Mouse (Mus musculus) megakaryocyte, embryonic 14.5 days (primary cell): Measurements from ENCODE around the gene Krtap4-2. TPM values are rescaled to one million over a fixed set of nuclear protein-coding genes. Genes with fewer than 3 reads are reported as not detected.
"Not testable (repeated sequence)": the region's sequence is repeated elsewhere in the genome, so short reads cannot be mapped to it uniquely, and the experiment has no call there.

Experiments
- H3K27me3 ChIP-seq: replicated peaks from 2 replicates; pipeline ENCODE3; 2012; ENCODE audit warnings: inconsistent platforms
- H3K36me3 ChIP-seq: replicated peaks from 2 replicates; pipeline ENCODE3; 2012; ENCODE audit warnings: low read length, inconsistent platforms, mixed read lengths
- H3K4me1 ChIP-seq: 2 replicates; pipeline ENCODE4 v1.6.1; 2012; ENCODE audit warnings: inconsistent platforms
- H3K4me3 ChIP-seq: replicated peaks from 2 replicates; pipeline ENCODE3; 2012; ENCODE audit warnings: moderate library complexity, mild to moderate bottlenecking, inconsistent platforms
- H3K9me3 ChIP-seq: 2 replicates; pipeline ENCODE4 v1.6.1; 2012; ENCODE audit warnings: inconsistent platforms
- FLI1 ChIP-seq: IDR thresholded peaks from 2 replicates; pipeline ENCODE4 v1.6.1; 2012; ENCODE audit warnings: low read length, inconsistent platforms, mixed read lengths
- GATA1 ChIP-seq: IDR thresholded peaks from 3 replicates; pipeline ENCODE4 v1.6.1; 2012; ENCODE audit warnings: mixed read lengths, low read length, inconsistent platforms, borderline replicate concordance
- polyA plus RNA-seq: library from polyadenylated mRNA; stranded (reverse); fragments of >175 nt; gene quantifications from 2 replicates; pipeline ENCODE4 v1.2.3, GENCODE M21; 2012; ENCODE audit warnings: low replicate concordance; ENCODE audit not compliant: insufficient read depth

The Krtap4-2 gene
- polyA plus RNA-seq, 1 experiment: not detected

DNA sequence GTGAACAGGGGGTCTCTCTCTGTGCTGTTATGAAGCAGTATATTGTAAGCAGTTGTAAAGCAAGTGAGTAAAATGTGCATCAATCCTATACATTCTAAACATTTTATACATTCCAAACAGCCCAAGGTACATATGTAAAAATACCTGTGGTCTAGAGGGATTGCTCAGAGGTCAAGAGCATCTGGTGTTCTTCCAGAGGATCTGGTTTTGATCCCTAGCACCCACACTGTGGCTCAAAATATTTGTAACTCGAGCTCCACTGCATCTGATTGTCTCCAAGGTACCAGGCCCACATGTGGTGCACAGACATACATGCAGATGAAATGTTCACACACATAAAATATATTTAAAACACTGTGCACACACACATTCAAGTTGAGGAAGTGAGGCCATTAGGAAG lies 6.0 kb upstream of the Krtap4-2 start:
- no peaks in the 10 kb centered on the region for H3K9me3 ChIP-seq

DNA sequence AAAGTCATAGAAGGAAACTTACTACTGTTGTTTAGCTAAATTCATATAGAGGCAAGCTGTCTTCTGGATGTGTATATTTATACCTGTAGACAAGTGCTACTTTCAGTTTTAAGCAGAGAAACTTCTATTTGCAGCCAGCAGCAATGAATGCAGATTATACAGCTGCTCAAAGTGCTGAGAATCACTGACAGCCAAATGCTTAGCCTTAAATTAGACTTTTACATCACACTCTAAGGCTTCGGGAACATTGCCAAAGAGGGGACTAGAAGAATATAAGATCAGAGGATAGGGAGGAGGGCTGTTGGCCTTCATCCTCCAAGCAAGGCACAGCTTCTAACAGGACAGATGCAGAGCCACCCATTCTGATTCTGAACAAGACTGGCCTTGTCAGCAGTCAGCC lies 2.2 kb upstream of the Krtap4-2 start:
- H3K4me1 ChIP-seq: no peaks in the 10 kb centered on the region
- TF ChIP-seq FLI1: no peak
- no peak for TF ChIP-seq GATA1
- H3K4me3 ChIP-seq: no peak overlapping the region
- H3K9me3 ChIP-seq: no peaks in the 10 kb centered on the region
- peaks cover 1% of the 10 kb centered on the region for H3K27me3 ChIP-seq
- H3K36me3 ChIP-seq: no peaks in the 10 kb centered on the region

More for the DNA sequence above, 6.0 kb upstream of the Krtap4-2 start:
- TF ChIP-seq FLI1: no peak
- no peak for TF ChIP-seq GATA1
- Histone ChIP-seq H3K4me3 (no peak overlapping the region), H3K27me3 (peaks cover 1% of the 10 kb centered on the region), H3K4me1 (no peaks in the 10 kb centered on the region), H3K36me3 (no peaks in the 10 kb centered on the region)

DNA sequence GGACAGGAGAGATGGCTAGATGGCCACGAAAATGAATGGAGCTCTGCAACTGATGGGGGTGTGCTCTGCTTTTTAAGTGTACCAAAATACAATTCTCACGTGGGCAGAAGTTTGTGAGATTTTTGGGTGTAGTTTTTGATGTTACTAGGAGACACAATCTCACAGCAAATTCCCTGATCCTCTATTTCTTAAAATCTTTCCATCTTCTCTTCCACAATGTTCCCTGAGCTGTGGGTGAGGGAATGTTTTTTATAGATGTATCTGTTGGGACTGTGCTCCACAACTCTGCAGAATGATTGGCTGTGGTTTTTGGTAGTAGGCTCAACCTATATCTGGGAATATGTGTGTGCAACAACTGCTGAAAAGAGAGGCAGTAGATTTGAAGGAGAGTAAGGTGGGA lies 1.6 kb downstream of the Krtap4-2 start:
- Histone ChIP-seq H3K9me3 (no peaks in the 10 kb centered on the region), H3K4me3 (no peak overlapping the region), H3K36me3 (no peaks in the 10 kb centered on the region), H3K4me1 (no peaks in the 10 kb centered on the region), H3K27me3 (no peaks in the 10 kb centered on the region)
- no peak for TF ChIP-seq GATA1
- TF ChIP-seq FLI1: no peak

DNA sequence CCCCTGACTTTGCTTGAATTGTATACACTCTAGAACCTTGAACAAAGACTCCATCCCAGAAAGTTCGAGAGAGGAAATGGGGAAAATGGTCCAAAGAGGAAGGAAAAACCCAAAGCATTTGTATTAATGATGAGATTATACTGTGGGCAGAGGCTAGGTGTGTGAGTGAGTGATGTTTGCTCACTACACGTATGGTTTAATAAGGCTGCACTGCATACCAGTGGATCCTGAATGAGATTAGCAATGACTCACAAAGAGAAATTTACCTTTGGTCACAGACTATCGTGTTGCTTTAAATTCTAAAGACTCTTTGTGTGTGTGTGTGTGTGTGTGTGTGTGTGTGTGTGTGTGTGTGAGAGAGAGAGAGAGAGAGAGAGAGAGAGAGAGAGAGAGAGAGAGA lies 4.0 kb downstream of the Krtap4-2 start:
- TF ChIP-seq FLI1 (no peak), GATA1 (no peak)
- H3K4me1 ChIP-seq: no peaks in the 10 kb centered on the region
- no peaks in the 10 kb centered on the region for H3K27me3 ChIP-seq
- H3K36me3 ChIP-seq: no peaks in the 10 kb centered on the region
- H3K9me3 ChIP-seq: no peaks in the 10 kb centered on the region
- H3K4me3 ChIP-seq: no peak overlapping the region

DNA sequence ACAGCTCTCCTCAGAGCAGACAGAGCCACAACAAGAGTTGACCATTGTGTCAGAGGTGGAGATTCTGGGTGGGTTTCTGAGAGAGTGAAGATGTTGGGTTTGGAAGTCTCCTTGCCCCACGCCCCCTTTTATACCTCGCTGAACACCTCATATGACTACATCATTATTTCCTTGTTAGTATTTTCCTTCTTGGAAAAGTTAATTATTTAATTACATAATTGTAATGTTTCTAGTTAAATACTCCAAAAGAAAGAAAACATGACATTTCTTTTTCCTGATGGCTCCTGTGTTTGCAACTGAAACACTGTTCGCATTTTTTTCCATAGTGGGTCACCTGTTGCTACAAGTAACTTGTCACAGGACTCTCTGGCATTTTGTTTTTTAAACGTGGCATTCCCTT lies 6.7 kb downstream of the Krtap4-2 start, which contains the start of gene Krtap4-1:
Gene Krtap4-1, minus strand, starts transcription at position 101 of the 400 bp plus-strand sequence.
- no peak within 1 kb of the TSS for H3K4me3 ChIP-seq
- peaks cover 6% of the 10 kb centered on the region; the same call in 1 of the 2 replicates for H3K9me3 ChIP-seq
- no peaks in the 10 kb centered on the region for H3K36me3 ChIP-seq
- H3K27me3 ChIP-seq: no peaks in the 10 kb centered on the region
- no peak for TF ChIP-seq FLI1
- TF ChIP-seq GATA1: no peak
- H3K4me1 ChIP-seq: no peaks in the 10 kb centered on the region

DNA sequence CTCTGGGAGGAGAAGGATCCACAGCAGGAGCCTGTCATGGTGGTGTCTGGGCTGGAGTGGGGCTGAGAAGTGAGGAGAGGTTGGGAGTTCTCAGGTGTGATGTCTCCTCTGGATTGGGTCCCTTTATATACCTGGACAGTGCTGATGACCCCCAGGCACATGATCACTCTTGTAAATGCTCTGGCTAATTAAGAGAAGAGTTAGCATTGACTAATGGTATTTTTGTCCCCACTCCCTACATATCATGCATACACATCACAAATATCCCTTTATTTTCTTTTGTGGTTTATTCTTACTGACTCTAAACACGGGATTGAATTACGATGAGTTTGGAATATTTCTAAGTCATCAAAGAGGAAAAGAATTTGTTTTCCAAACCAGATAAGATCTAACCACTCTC lies 14.5 kb downstream of the Krtap4-2 start, which contains the start of gene Gm11562:
Gene Gm11562, minus strand, starts transcription at position 101 of the 400 bp plus-strand sequence.
- Histone ChIP-seq H3K27me3 (no peaks in the 10 kb centered on the region), H3K9me3 (0 out of 2 replicates have a peak, but pooled peaks cover 3% of the 10 kb centered on the region), H3K4me1 (no peaks in the 10 kb centered on the region), H3K36me3 (no peaks in the 10 kb centered on the region), H3K4me3 (no peak within 1 kb of the TSS)
- no peak for TF ChIP-seq FLI1
- no peak for TF ChIP-seq GATA1

DNA sequence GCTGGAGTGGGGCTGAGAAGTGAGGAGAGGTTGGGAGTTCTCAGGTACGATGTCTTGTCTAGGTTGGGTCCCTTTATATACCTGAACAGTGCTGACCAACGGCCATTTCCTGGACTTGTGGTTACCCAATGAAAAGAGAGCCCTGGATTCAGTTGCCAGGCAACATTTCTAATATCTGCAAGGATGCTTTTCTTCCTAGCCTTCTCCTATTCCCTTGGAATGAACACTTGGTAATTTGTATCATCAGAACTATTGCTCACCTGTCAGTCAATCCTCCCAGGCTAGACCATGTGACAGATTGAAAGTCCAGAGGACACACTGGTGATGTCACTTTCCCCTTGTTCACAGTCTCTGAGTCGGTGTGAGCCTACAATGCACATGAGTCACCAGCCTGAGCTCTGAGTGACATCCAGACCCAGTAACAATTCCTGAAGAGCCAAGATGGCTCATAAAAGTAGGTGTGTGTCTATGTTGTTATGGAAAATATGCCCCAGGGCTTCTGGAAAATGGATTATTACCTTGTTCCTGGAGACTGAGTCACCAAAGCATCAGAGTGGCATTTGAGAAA lies 20.0 kb downstream of the Krtap4-2 start, which contains the start of gene Krtap2-4:
Gene Krtap2-4, minus strand, starts transcription at position 51 of the 568 bp plus-strand sequence.
- Histone ChIP-seq H3K4me1 (no peaks in the 10 kb centered on the region), H3K9me3 (no peaks in the 10 kb centered on the region), H3K4me3 (no peak within 1 kb of the TSS), H3K27me3 (no peaks in the 10 kb centered on the region), H3K36me3 (no peaks in the 10 kb centered on the region)
- no peak for TF ChIP-seq GATA1
- TF ChIP-seq FLI1: no peak

DNA sequence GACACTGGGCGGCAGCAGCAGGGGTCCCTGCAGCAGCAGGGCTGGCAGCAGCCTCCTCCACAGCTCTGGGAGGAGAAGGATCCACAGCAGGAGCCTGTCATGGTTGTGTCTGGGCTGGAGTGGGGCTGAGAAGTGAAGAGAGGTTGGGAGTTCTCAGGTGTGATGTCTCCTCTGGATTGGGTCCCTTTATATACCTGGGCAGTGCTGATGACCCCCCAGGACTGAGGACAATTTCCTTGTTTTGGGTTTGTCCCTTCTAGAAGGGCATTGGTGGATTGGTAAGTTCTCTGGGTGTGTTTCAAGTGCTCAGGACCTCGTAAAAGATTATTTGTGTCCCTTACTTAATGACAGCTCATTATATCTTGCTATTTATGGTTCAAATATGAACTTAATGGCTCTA lies 24.8 kb downstream of the Krtap4-2 start, which contains the start of gene Gm11937:
Gene Gm11937, minus strand, starts transcription at position 101 of the 400 bp plus-strand sequence.
- not testable (repeated sequence) for H3K4me3 ChIP-seq, H3K27me3 ChIP-seq, H3K9me3 ChIP-seq, H3K4me1 ChIP-seq, H3K36me3 ChIP-seq

DNA sequence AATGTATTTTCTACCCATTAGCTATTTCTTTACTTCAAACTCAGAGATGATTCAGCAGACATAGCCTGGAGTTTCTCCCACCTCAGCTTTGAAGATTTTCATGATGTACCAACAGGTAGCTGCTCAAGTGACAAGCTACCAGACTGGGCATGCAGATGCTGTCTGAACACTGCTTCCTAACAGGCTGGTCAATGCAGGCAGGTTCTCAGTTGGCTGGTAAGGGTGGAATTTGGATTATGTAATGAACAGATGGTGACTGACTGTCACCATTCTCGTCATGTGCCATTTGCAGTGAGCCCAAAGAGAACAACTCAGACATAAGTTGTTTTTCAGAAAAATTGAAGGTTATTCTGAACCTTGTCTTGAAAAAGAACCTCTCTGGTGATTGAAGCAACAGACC lies 25.8 kb downstream of the Krtap4-2 start:
- Histone ChIP-seq H3K27me3 (no peaks in the 10 kb centered on the region), H3K4me1 (no peaks in the 10 kb centered on the region), H3K9me3 (no peaks in the 10 kb centered on the region), H3K36me3 (no peaks in the 10 kb centered on the region), H3K4me3 (no peak overlapping the region)
- TF ChIP-seq FLI1 (no peak), GATA1 (no peak)

DNA sequence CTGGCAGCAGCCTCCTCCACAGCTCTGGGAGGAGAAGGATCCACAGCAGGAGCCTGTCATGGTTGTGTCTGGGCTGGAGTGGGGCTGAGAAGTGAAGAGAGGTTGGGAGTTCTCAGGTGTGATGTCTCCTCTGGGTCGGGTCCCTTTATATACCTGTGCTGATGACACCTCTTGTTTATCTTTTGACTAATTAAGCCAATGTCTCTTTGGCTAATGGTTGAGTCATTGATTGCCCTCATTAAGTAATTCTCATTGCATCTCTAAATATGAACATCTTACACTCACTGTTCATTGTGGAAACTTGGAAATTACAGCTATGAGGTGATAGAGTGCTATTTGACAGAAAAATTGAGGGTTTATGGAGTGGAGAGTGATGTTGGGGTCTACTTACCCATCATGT lies 31.7 kb downstream of the Krtap4-2 start, which contains the start of gene Gm11938:
Gene Gm11938, minus strand, starts transcription at position 101 of the 400 bp plus-strand sequence.
- not testable (repeated sequence) for H3K4me3 ChIP-seq, H3K27me3 ChIP-seq, H3K36me3 ChIP-seq, H3K9me3 ChIP-seq, H3K4me1 ChIP-seq

DNA sequence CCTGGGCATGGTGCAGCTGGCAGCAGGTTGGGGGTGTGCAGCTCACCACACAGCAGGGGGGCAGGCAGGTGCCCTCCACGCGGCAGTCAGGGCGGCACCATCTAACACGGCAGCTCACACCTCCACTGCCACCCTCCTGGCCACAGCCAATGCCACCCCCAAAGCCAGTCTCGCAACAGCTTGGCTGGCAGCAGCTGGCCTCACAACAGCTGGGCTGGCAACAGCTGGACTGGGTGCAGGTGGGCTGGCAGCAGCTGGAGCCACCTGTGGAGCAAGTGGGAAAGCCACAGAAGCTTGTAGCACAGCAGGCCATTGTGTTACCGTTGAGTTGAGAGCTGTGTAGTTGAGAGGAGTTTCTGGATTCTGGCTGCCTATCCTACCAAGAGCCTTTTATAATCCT lies 37.1 kb downstream of the Krtap4-2 start, which contains the start of gene Krtap9-3:
Gene Krtap9-3, minus strand, starts transcription at position 364 of the 400 bp plus-strand sequence.
- not testable (repeated sequence) for H3K36me3 ChIP-seq, H3K4me3 ChIP-seq, H3K9me3 ChIP-seq, H3K4me1 ChIP-seq, H3K27me3 ChIP-seq
